Mouse (Mus musculus) hindbrain, embryonic 16.5 days (tissue): Measurements from ENCODE around the gene Unc45b. TPM values are rescaled to one million over a fixed set of nuclear protein-coding genes. Genes with fewer than 3 reads are reported as not detected.
A peak's percentile ranks its signal among the peaks of the same experiment; 100 is the strongest.
"Not testable (repeated sequence)": the region's sequence is repeated elsewhere in the genome, so short reads cannot be mapped to it uniquely, and the experiment has no call there.

Experiments used
- ATAC-seq: fragments of 200-750 bp; cut with Nextera tagmentation; 2 replicates; pipeline ENCODE4 v1.8.0; 2017; ENCODE audit warnings: moderate TSS enrichment, moderate library complexity
- H3K27ac ChIP-seq: fragments of 300-500 bp; sonication (generic); 2 replicates; pipeline ENCODE4 v1.5.1; 2014; ENCODE audit warnings: low read depth, mild to moderate bottlenecking, control low read depth, low read length, moderate library complexity
- H3K27me3 ChIP-seq: fragments of 300-500 bp; sonication (generic); replicated peaks from 2 replicates; pipeline ENCODE4 v1.6.1; 2014; ENCODE audit warnings: low read length; ENCODE audit not compliant: control insufficient read depth, insufficient read depth
- H3K36me3 ChIP-seq: fragments of 300-500 bp; sonication (generic); 2 replicates; pipeline ENCODE4 v1.6.1; 2014; ENCODE audit warnings: mild to moderate bottlenecking, low read length, moderate library complexity, mixed read lengths; ENCODE audit not compliant: control insufficient read depth, insufficient read depth
- H3K4me1 ChIP-seq: fragments of 300-500 bp; sonication (generic); 2 replicates; pipeline ENCODE4 v1.6.1; 2014; ENCODE audit warnings: low read depth, low read length; ENCODE audit not compliant: control insufficient read depth, insufficient read depth
- H3K4me2 ChIP-seq: fragments of 300-500 bp; sonication (generic); 2 replicates; pipeline ENCODE4 v1.6.1; 2014; ENCODE audit warnings: mild to moderate bottlenecking, low read length, control low read depth, moderate library complexity
- H3K4me3 ChIP-seq: fragments of 300-500 bp; sonication (generic); 2 replicates; pipeline ENCODE4 v1.5.1; 2014; ENCODE audit warnings: mild to moderate bottlenecking, low read length, control low read depth, moderate library complexity
- H3K9ac ChIP-seq: fragments of 300-500 bp; sonication (generic); 2 replicates; pipeline ENCODE4 v1.6.1; 2014; ENCODE audit warnings: low read depth, mild to moderate bottlenecking, control low read depth, low read length, moderate library complexity
- H3K9me3 ChIP-seq: fragments of 300-500 bp; sonication (generic); 2 replicates; pipeline ENCODE4 v1.6.1; 2014; ENCODE audit warnings: mild to moderate bottlenecking, low read length, moderate library complexity; ENCODE audit not compliant: control insufficient read depth
- WGBS: fragments of 180-500 bp; shearing (Covaris S2); extraction: QIAGEN DNeasy Blood & Tissue Kit; methylation state at CpG from one replicate; pipeline ENCODE4 v1.1.7; 2014; 5-methylcytosine and 5-hydroxymethylcytosine counted together
- polyA plus RNA-seq: library from polyadenylated mRNA; unstranded; fragments of >200 nt; fragmentation: Nextera tagmentation; extraction: Ambion mirVana; gene quantifications from 2 replicates; pipeline ENCODE4 v1.2.1, GENCODE M21; 2015

Gene Unc45b
- polyA plus RNA-seq, 1 experiment from 2014 or later, result 1.4 TPM

DNA sequence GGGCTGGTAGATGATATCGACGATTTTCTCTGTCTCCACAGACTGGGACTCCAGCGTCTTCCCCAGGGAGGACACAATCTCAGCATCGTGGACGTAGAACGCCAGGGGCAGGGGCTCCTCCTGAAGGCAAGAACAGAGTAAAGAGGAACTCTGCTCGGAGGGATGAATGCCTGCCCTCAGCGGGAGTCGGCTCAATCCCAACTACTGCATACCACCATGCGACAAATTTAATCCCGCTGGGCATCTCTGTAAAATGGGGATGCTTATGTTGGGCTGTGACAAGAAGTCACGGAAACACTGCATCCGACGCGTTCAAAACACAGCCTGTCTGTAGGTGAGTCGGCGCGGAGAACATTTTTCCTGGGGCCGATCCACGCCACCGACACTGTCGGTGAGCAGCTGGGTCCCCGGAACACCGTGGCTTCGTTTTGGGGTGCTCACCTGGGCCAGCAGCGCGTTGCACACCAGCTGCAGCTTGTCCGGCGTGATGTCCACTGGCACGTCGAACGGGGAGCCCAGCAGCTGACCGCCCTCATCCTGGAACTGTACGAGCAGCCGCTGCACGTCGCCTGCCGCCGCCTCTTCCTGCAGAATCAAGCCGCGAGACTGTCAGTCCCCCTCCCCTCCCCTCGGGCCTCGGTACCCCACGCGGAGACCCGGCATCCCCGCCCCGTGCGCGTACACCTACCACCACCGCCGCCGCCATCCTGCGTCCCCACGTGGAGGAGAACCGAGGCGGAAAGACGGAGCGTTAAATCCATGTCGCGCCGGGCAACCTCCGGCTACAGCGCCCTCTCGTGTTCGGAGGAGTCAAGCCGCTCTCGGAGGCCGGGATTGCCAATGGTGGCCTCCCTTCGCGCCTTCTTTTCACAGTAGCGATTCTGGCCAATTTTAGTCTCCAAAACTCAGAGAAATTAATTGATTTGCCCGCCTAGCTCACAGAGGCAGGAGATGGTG, 2.4 kb upstream of the Unc45b start, which contains the start of gene Nle1:
TSS of gene Nle1 (minus strand) at position 761 of the 957 bp plus-strand sequence.
- 1% methylated on average over 71 of the region's 73 CpGs for WGBS
- Histone ChIP-seq H3K4me1 (peaks cover 8% of the 10 kb centered on the region), H3K27me3 (peaks cover 3% of the 10 kb centered on the region), H3K4me2 (peak within 1 kb of the TSS; percentile 63), H3K36me3 (peaks cover 18% of the 10 kb centered on the region), H3K9ac (peak within 1 kb of the TSS; percentile 81), H3K27ac (peak within 1 kb of the TSS; percentile 37; the same call in 1 of the 2 replicates), H3K4me3 (peak within 1 kb of the TSS; percentile 67), H3K9me3 (no peaks in the 10 kb centered on the region)
- ATAC-seq, result peak; percentile 88

- Histone ChIP-seq H3K27ac (no peak overlapping the region), H3K4me2 (peak overlapping the region; percentile 40), H3K36me3 (peaks cover 17% of the 10 kb centered on the region), H3K27me3 (peaks cover 3% of the 10 kb centered on the region), H3K9ac (no peak overlapping the region), H3K4me3 (peak overlapping the region; percentile 67; the same call in 1 of the 2 replicates), H3K9me3 (no peaks in the 10 kb centered on the region), H3K4me1 (peaks cover 8% of the 10 kb centered on the region)
- no peak for ATAC-seq
- WGBS, result 77% methylated on average over 3 of the region's 10 CpGs
Measured at GRCm38 (mm10) chr11:82908608-82908989, 1.8 kb upstream of the Unc45b start.

GRCm38 (mm10) chr11:82910679-82911389, 484 bp downstream of the Unc45b start:
- H3K36me3 ChIP-seq, result peaks cover 2% of the 10 kb centered on the region
- no peaks in the 10 kb centered on the region for H3K9me3 ChIP-seq
- no peak overlapping the region; the same call in 1 of the 2 replicates for H3K9ac ChIP-seq
- ATAC-seq, result no peak
- WGBS, result 84% methylated on average over 11 of the region's 11 CpGs
- no peak overlapping the region for H3K4me3 ChIP-seq
- no peak overlapping the region for H3K27ac ChIP-seq
- peaks cover 8% of the 10 kb centered on the region for H3K4me1 ChIP-seq
- H3K4me2 ChIP-seq, result no peak overlapping the region
- H3K27me3 ChIP-seq, result peaks cover 6% of the 10 kb centered on the region

- Histone ChIP-seq H3K27ac (no peak overlapping the region), H3K4me2 (peak overlapping the region; percentile 56), H3K36me3 (no peaks in the 10 kb centered on the region), H3K9ac (peak overlapping the region; percentile 54; the same call in 1 of the 2 replicates), H3K9me3 (no peaks in the 10 kb centered on the region), H3K4me1 (no peaks in the 10 kb centered on the region), H3K4me3 (peak overlapping the region; percentile 26), H3K27me3 (peaks cover 6% of the 10 kb centered on the region)
- WGBS, result 8% methylated on average over 16 of the region's 16 CpGs
- ATAC-seq, result peak; percentile 70
Measured at GRCm38 (mm10) chr11:82914711-82915352, 4.5 kb downstream of the Unc45b start.

GRCm38 (mm10) chr11:82920768-82921167, 10.4 kb downstream of the Unc45b start:
- no peaks in the 10 kb centered on the region for H3K36me3 ChIP-seq
- WGBS, result 63% methylated on average over 10 of the region's 10 CpGs
- H3K9ac ChIP-seq, result no peak overlapping the region
- no peaks in the 10 kb centered on the region for H3K9me3 ChIP-seq
- H3K27me3 ChIP-seq, result no peaks in the 10 kb centered on the region
- no peaks in the 10 kb centered on the region for H3K4me1 ChIP-seq
- ATAC-seq, result no peak
- H3K4me2 ChIP-seq, result no peak overlapping the region
- H3K4me3 ChIP-seq, result no peak overlapping the region
- H3K27ac ChIP-seq, result no peak overlapping the region

DNA sequence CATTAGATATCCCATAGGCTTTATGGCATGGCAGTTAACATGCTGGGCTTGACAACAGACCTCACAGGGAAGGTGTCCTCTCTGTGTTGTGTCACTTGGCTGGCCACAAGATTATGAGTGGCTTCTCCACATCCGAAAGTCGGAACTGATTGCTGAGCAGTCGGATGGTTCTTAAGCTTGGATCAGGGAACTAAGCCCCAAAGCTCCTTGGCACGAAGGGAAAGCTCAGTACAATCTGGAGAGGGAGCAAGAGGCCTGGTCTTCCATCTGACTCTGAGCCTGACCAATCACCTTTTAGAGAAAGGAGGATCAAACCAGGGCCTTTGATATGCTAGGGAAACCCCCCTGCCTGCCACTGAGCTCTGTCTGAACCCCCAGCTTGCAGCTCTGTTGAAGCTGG, 11.3 kb downstream of the Unc45b start:
- H3K27ac ChIP-seq, result no peak overlapping the region
- ATAC-seq, result no peak
- H3K4me2 ChIP-seq, result no peak overlapping the region
- no peak overlapping the region for H3K4me3 ChIP-seq
- no peaks in the 10 kb centered on the region for H3K4me1 ChIP-seq
- no peaks in the 10 kb centered on the region for H3K9me3 ChIP-seq
- 72% methylated on average over 4 of the region's 4 CpGs for WGBS
- H3K27me3 ChIP-seq, result no peaks in the 10 kb centered on the region
- no peaks in the 10 kb centered on the region for H3K36me3 ChIP-seq
- no peak overlapping the region for H3K9ac ChIP-seq

GRCm38 (mm10) chr11:82923910-82924309, 13.6 kb downstream of the Unc45b start:
- not testable (repeated sequence) for H3K27me3 ChIP-seq, H3K36me3 ChIP-seq, H3K27ac ChIP-seq, H3K4me1 ChIP-seq, ATAC-seq, H3K4me3 ChIP-seq, H3K9ac ChIP-seq, H3K4me2 ChIP-seq, H3K9me3 ChIP-seq
- 90% methylated on average over 6 of the region's 6 CpGs for WGBS

DNA sequence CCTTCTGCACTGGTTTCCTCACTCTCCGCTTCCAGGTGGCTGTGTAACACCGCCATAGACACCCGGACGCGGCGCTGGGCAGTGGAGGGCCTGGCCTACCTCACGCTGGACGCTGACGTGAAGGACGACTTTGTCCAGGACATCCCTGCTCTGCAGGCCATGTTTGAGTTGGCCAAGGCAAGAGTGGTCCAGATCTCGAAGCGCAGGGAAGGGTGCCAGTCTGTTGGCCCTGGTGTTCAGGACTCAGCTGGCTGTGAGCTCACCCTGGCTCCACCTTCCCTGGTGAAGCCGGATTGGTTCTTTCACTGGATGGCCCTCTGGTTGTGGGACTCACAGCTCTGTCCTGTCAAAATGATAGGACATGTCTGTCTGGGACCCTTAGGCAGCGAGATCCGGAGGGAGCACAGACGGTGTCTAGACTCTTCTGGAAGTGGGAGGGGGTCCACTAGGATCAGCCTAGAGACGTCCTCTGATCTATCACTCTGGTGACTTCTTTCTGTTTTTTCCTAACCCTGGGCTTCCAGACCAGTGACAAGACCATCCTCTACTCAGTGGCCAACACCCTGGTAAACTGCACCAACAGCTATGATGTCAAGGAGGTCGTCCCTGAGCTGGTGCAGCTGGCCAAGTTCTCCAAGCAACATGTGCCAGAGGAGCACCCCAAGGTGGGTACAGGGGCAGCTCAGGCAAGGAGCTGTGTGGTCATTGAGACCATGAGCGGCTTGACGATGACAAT, 18.7 kb downstream of the Unc45b start:
- H3K4me3 ChIP-seq, result no peak overlapping the region
- no peaks in the 10 kb centered on the region for H3K9me3 ChIP-seq
- peaks cover 6% of the 10 kb centered on the region for H3K4me1 ChIP-seq
- no peak for ATAC-seq
- no peak overlapping the region for H3K4me2 ChIP-seq
- H3K36me3 ChIP-seq, result no peaks in the 10 kb centered on the region
- peaks cover 22% of the 10 kb centered on the region for H3K27me3 ChIP-seq
- no peak overlapping the region for H3K27ac ChIP-seq
- no peak overlapping the region for H3K9ac ChIP-seq
- 26% methylated on average over 20 of the region's 20 CpGs for WGBS
